16 mouse cellular contexts compared by ENCODE assay signal in the genomic region with DNA sequence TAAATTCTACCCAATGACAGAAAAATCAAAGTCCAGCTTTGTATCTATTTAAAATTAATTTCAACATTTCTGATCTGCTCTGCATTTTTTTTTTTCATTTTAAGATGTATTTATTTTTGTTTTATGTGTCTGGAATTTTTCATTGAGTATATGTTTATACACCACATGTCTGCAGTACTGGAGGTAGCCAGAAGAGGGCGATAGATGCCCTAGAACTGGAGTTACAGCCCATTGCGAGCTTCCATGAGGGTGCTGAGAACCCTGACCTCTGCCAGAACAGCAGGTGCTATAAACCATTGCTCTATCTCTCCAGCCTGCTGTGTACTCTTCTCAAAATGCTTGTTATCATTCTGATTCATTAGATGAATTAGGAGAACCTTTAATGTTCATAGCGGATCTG.
A peak's percentile ranks its signal among the peaks of the same experiment; 100 is the strongest.
DNase-seq lines count a peak whose midpoint lies in the region; ATAC-seq and TF ChIP-seq lines count a peak whose summit lies in the region.
"Had no signal": no experiment of that assay in that cellular context is flagged by ENCODE, and none has a peak within 500 bp of the region (broad histone marks: within the 10 kb centered on the region; RNA-seq: fewer than 3 reads in every experiment).

No protein-coding gene starts in this region.

- 0 out of 4 replicates have a peak, but pooled peaks cover 0 to 3% of the 10 kb centered on the region in 2 experiments for H3K4me1 ChIP-seq in liver, embryonic 14.5 days (replicated peaks; ENCODE audit: control insufficient read depth in 2 of 2, insufficient read depth in 2 of 2, low read length in 1 of 2)
- H3K4me1 ChIP-seq in liver, embryonic 11.5 days (replicated peaks; ENCODE audit: control insufficient read depth, insufficient read depth, low read length) = no peaks in the 10 kb centered on the region; the same call in 1 of the 2 replicates

- H3K36me3 ChIP-seq in liver, embryonic 14.5 days (replicated peaks; ENCODE audit: control insufficient read depth, insufficient read depth, low read depth) = no peaks in the 10 kb centered on the region
- H3K36me3 ChIP-seq in liver, embryonic 11.5 days (ENCODE audit: control insufficient read depth, insufficient read depth, low read length) = peaks cover 2% of the 10 kb centered on the region; the same call in 1 of the 2 replicates
- no peaks in the 10 kb centered on the region for H3K36me3 ChIP-seq in splenic B cell, adult 2 months (ENCODE audit: control insufficient read depth, insufficient read depth, low read length, poor library complexity, severe bottlenecking)

- no peak for TF ChIP-seq EP300 in liver, embryonic 14.5 days (IDR thresholded peaks at IDR 0.05; ENCODE audit: low read depth)

- WGBS in liver, embryonic 14.5 days (ENCODE audit: insufficient replicate concordance) = 65% methylated on average over 3 of the region's 3 CpGs
- 87% methylated on average over 3 of the region's 3 CpGs for WGBS in liver, embryonic 11.5 days

- H3K9me3 ChIP-seq in liver, embryonic 14.5 days (ENCODE audit: control insufficient read depth, low read length) = no peaks in the 10 kb centered on the region; the same call in 1 of the 2 replicates
- H3K9me3 ChIP-seq in liver, embryonic 11.5 days (ENCODE audit: control insufficient read depth, low read length) = no peaks in the 10 kb centered on the region

- no peak for ATAC-seq in CD4-positive, CD25-positive, alpha-beta regulatory T cell, adult 4 months
- no peak for ATAC-seq in liver, embryonic 14.5 days (ENCODE audit: insufficient read depth)
- no peak for ATAC-seq in liver, embryonic 11.5 days (replicated peaks; ENCODE audit: low FRiP score)
- ATAC-seq in erythroblast, adult 5-6 weeks (replicated peaks; ENCODE audit: low FRiP score, poor library complexity, severe bottlenecking) = no peak
- ATAC-seq: inflammation-experienced regulatory T-cells, adult 6 months; midbrain, embryonic 16.5 days had no signal

- H3K4me2 ChIP-seq in liver, embryonic 14.5 days (ENCODE audit: low read depth) = no peak overlapping the region
- no peak overlapping the region for H3K4me2 ChIP-seq in liver, embryonic 11.5 days

- no peak overlapping the region for H3K27ac ChIP-seq in liver, embryonic 14.5 days
- H3K27ac ChIP-seq in liver, embryonic 11.5 days (ENCODE audit: low read depth, low read length) = no peak overlapping the region

- no peak overlapping the region for H3K9ac ChIP-seq in liver, embryonic 14.5 days (replicated peaks)
- no peak overlapping the region for H3K9ac ChIP-seq in liver, embryonic 11.5 days (ENCODE audit: low read depth, low read length)

- peaks cover 1% of the 10 kb centered on the region for H3K27me3 ChIP-seq in liver, embryonic 14.5 days (ENCODE audit: control insufficient read depth, insufficient read depth, low read length)
- peaks cover 9% of the 10 kb centered on the region for H3K27me3 ChIP-seq in liver, embryonic 11.5 days (replicated peaks; ENCODE audit: control insufficient read depth, insufficient read depth, low read length)
- H3K27me3 ChIP-seq in splenic B cell, adult 2 months (ENCODE audit: control insufficient read depth, insufficient read depth, low read length, poor library complexity, severe bottlenecking) = no peaks in the 10 kb centered on the region

- TF ChIP-seq CTCF in liver, embryonic 14.5 days (IDR thresholded peaks at IDR 0.05; ENCODE audit: low read depth) = peak; percentile 34; the same call in 1 of the 2 replicates

- H3K4me3 ChIP-seq in liver, embryonic 14.5 days (ENCODE audit: insufficient read depth in 1 of 2, low read depth in 2 of 2, low read length in 2 of 2) = no peak overlapping the region
- H3K4me3 ChIP-seq in liver, embryonic 11.5 days (ENCODE audit: low read depth, low read length) = no peak overlapping the region
- H3K4me3 ChIP-seq: erythroblast, embryonic 14.5 days had no signal

- peak; percentile 39 for DNase-seq in CD4-positive, CD25-positive, alpha-beta regulatory T cell, adult 2 months (ENCODE audit: low read depth, low spot score)
- DNase-seq in liver, embryonic 14.5 days (ENCODE audit: low read depth in 3 of 3, low spot score in 3 of 3) = no peak
- DNase-seq in liver, embryonic 11.5 days (ENCODE audit: low spot score) = no peak
- DNase-seq in NIH3T3 (ENCODE audit: low read depth) = peak; percentile 14
- DNase-seq in splenic B cell, adult 2 months (ENCODE audit: low read depth, low spot score) = peak; percentile 52
- DNase-seq in natural killer cell, adult 2 months (ENCODE audit: low spot score in 2 of 2) = no peak
- DNase-seq: adrenal gland, postnatal 10 days; heart, adult 11 months; heart, postnatal 14 days; kidney, postnatal 4 days; lung, postnatal 4 days had no signal

Comparison
In these comparisons a context has a peak if more than half of its experiments do, and no peak if none do; other contexts are left out.
1. DNase-seq: peak in CD4-positive, CD25-positive, alpha-beta regulatory T cell, adult 2 months (single experiment), NIH3T3 (single experiment) and splenic B cell, adult 2 months (single experiment); none in liver, embryonic 14.5 days (0 of 3), liver, embryonic 11.5 days (single experiment) and natural killer cell, adult 2 months (0 of 2).